Mouse (Mus musculus): ENCODE data around the gene Gramd4.

Gene Gramd4

GRCm38 (mm10) chr15:86109650-86110211 lies 52.2 kb downstream of the Gramd4 start:
- ATAC-seq (ENCODE audit: insufficient number of reproducible peaks, low FRiP score, low TSS enrichment) = no peak

DNA sequence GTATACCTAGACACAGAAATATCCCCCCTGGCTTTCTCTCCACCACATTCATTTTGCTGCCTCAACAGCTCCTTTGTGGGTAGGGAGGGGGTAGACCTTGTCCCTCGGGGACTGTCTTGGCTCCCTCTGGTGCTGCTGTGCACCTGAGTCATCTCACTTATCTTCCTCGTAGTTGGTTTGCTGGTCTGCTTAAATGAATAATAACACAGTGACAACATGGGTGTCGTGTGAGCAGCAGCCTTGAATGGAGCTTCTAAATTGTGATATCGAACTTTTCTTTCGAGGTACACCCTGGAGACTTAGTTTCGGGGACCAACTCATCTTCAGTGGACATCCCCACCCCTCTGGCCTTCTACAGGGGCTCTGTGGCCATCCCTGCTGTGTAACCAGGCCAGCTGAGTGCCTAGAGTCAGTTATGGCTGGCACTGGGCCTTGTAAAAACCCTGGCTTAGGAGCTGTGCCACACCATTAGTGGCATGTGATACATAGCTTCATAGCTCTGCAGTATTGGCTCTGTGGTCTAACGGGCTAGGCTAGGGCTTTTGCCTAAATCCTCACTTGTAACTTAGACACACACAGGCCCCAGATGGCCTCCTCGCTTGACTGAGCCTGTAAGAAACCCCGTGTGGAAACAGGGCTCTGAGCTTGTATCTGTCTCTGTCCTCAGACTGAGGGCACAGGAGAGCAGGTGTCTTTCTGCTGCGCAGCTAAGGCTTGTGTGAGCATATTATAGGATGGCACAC lies 53.0 kb downstream of the Gramd4 start:
- peak; percentile 84 for ATAC-seq (ENCODE audit: insufficient number of reproducible peaks, low FRiP score, low TSS enrichment)

GRCm38 (mm10) chr15:86112707-86113341 lies 55.3 kb downstream of the Gramd4 start:
- 0 out of 2 replicates have a peak, but pooled peaks have one; percentile 27 for ATAC-seq (ENCODE audit: insufficient number of reproducible peaks, low FRiP score, low TSS enrichment)

GRCm38 (mm10) chr15:86113342-86113710 lies 55.8 kb downstream of the Gramd4 start:
- no peak for ATAC-seq (ENCODE audit: insufficient number of reproducible peaks, low FRiP score, low TSS enrichment)

DNA sequence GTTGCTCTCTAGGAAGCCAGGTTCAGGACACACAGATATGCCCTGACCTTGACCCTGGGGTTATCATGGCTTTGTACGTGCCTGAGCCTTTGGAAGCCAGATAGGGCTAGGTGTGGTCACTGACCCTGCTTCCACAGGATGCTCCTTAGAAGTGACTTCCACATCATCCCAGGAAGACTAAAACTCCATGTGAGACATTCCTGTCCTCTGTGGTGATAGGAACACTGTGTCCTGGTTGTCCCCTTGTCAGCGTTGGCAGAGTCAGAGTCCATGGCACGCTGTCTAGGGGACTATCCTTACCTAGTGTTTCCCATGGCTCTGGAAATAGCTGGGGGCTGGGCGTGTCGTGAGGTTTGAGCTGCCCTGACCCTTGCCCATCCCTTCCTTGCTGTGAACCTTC lies 58.9 kb downstream of the Gramd4 start:
- ATAC-seq (ENCODE audit: insufficient number of reproducible peaks, low FRiP score, low TSS enrichment) = no peak

GRCm38 (mm10) chr15:86117115-86118100 lies 59.9 kb downstream of the Gramd4 start:
- ATAC-seq (ENCODE audit: insufficient number of reproducible peaks, low FRiP score, low TSS enrichment) = no peak

GRCm38 (mm10) chr15:86119186-86119585 lies 61.7 kb downstream of the Gramd4 start:
- ATAC-seq (ENCODE audit: insufficient number of reproducible peaks, low FRiP score, low TSS enrichment) = no peak

DNA sequence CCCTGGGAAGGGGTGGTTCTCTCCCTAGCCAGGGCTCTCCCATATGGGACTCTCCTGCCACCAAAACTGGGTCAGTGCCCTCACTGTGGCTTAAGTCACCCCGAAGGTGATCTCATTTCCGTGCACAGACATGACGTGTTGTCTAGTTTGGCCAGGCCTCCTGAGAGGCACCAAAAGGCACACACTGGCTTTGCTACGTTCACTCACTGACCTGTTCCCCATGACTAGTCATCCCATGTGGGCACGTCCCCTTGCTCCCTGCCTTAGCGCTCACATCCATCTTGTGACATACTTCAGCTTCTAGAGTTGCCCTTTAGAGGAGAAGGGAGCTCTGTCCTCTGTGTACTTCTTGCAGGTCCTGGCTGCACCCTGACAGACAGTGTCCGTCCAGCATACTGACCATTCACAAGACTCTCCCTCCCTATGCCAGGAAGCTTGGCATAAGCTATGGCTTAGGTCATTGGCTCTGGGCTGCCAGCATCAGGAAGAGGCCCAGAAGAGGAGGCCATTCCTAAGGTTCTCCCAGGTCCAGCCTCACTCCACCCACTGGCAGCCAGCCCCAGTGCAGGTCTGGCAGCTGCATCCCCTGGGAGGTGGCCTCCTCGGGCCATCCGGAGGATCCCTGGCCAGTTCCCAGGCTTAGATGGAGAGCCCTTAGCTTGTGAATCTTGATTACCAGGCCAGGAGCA lies 64.9 kb downstream of the Gramd4 start:
- ATAC-seq (ENCODE audit: insufficient number of reproducible peaks, low FRiP score, low TSS enrichment) = peak; percentile 54

GRCm38 (mm10) chr15:86123409-86123808 lies 65.9 kb downstream of the Gramd4 start:
- no peak for ATAC-seq (ENCODE audit: insufficient number of reproducible peaks, low FRiP score, low TSS enrichment)

- peak; percentile 24; the same call in 1 of the 2 replicates for ATAC-seq (ENCODE audit: insufficient number of reproducible peaks, low FRiP score, low TSS enrichment)
Measured at GRCm38 (mm10) chr15:86124359-86124758, 66.9 kb downstream of the Gramd4 start.

DNA sequence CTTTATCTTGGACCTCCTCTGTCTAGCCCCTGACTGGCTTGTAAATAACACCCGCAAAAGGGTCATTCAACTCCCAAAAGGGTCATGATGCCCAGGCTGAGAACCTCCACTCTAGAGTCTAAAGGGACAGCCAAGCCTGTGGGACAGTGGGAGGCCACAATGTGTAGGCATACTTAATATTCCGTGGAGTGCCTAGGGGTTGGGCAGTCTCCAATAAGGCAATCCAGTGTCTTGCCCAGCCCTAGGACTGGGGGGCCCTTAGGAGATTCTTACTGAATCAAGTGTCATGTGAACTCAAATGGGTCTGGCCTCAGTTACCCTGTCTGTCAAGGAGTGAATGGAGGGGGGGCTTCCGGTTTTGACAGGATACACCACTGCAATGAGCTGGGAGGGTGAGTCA lies 71.5 kb downstream of the Gramd4 start:
- ATAC-seq (ENCODE audit: insufficient number of reproducible peaks, low FRiP score, low TSS enrichment) = no peak

GRCm38 (mm10) chr15:86130657-86131056 lies 73.2 kb downstream of the Gramd4 start:
- ATAC-seq (ENCODE audit: insufficient number of reproducible peaks, low FRiP score, low TSS enrichment) = no peak

DNA sequence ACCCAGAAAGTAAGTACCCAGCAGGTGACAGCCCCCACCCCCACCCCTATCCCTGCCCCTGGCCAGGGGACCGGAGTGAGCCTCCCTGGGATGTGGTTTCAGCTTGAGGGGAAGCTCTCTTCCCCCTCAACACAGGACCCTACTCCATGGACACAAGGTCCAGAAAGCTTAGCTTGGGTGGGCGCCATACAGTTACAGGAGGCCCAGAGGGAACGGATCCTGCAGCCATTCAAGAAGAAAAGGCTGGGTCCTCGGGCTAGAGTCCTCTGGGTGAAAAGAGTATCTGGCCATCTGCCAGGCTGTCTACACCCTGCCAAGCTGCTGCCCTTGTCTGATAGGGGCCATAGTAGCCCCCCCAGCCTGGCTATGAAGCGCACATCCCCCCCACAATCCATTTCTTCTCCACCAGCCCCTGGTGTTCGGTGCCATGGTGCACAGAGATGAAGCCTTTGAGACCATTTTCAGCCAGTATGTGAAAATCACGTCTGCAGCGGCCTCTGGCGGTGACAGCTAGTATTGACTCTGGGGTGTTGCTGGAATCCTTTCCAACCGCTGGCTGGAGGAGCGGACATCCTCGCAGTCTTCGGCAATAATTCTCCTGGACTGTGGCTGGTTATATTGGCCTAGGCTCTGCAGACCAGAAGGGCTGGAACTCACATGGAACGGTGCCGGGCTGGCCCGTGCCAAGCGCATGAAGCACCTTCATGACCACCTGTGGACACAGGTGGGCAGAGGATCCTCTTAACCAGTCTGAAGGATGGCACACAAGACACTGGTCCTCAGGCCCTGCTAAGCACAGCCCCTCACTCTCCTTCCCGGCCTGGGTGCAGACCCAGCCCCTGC lies 77.7 kb downstream of the Gramd4 start:
- peak; percentile 43; the same call in 1 of the 2 replicates for ATAC-seq (ENCODE audit: insufficient number of reproducible peaks, low FRiP score, low TSS enrichment)

- ATAC-seq (ENCODE audit: insufficient number of reproducible peaks, low FRiP score, low TSS enrichment) = no peak
Measured at GRCm38 (mm10) chr15:86137638-86138037, 80.1 kb downstream of the Gramd4 start.

DNA sequence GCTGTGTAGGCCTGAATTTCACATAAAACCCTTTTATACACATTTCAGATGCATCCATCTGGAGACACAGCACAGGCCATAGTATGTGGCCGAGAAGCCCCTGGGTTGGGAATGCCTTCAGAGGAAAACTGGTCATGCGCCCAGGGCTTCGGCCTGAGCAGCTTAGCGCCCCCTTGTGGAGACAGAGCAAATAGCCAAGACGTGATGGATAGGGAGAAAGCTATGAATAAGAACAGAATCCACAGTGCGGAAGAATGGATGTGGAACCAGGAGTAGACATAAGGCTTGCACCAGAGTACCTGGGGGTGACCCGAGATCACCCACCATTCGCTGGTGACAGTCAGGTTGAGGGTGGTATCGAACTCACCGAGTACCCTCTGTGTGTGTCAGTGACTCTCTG lies 82.8 kb downstream of the Gramd4 start:
- no peak for ATAC-seq (ENCODE audit: insufficient number of reproducible peaks, low FRiP score, low TSS enrichment)

DNA sequence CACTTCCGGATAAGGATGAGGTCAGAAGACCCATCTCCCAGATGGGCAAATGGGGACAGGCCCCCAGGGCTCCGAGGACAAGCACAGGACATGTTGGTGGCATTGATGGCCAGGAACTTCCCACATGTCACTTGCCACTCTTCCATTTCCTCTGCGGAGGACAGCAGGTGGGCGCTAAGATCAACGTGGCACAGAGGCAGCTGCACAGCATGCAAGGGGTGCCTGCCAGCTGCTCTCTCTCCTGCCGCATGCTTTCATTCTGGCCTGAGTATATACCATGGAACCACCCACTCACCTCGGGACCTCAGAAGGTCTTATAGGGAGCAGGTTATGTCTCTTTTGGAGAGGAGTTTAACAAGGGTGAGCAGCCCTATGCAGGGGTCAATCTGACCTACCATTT lies 87.1 kb downstream of the Gramd4 start:
- ATAC-seq (ENCODE audit: insufficient number of reproducible peaks, low FRiP score, low TSS enrichment) = no peak

DNA sequence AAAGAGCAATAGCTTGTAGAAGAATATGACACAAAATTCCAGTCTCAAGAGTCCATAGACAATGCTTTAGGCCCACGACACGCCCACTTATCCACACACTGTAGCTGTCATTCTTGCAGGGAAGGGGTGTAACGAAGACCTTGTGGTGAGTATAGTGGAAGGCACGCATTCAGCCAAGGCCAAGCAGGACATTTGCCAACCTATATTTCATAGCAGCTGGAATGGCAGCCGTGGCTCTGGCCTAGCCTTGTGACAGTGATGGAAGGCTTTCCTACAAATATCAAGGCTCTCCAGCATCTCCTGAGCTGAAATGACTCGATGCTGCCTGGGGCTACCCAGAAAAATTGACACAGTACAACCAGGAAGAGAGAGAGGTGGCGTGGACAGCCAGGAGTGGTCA lies 87.6 kb downstream of the Gramd4 start:
- no peak for ATAC-seq (ENCODE audit: insufficient number of reproducible peaks, low FRiP score, low TSS enrichment)

GRCm38 (mm10) chr15:86146922-86147321 lies 89.4 kb downstream of the Gramd4 start:
- no peak for ATAC-seq (ENCODE audit: insufficient number of reproducible peaks, low FRiP score, low TSS enrichment)

DNA sequence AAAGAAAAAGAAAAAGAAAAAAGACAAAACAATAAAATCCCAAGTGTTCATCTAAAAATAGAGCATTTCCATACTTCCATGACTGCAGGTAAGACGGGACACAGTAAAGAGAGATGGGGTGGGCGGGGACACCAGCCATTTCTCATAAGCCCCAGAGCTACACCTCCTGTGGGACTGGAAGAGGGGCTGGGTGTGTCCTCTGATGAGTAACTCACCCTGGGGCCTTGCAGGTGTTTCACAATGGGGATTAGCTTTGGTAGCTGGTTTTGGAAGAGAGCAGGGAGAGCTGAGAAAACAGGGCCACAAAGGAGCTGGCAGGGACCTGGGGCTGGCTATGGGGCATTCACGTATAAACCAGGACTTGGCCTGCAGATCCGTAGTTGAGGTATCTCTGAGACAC lies 93.1 kb downstream of the Gramd4 start:
- ATAC-seq (ENCODE audit: insufficient number of reproducible peaks, low FRiP score, low TSS enrichment) = no peak
